ENCODE assay signal across 27 mouse cellular contexts in genomic region chr9:22834994-22835512, GRCm38 (mm10).
DNase-seq lines count a peak whose midpoint lies in the region; ATAC-seq and TF ChIP-seq lines count a peak whose summit lies in the region.
"Had no signal": no experiment of that assay in that cellular context is flagged by ENCODE, and none has a peak within 500 bp of the region (broad histone marks: within the 10 kb centered on the region; RNA-seq: fewer than 3 reads in every experiment).

No protein-coding gene starts in this region.

- H3K79me2 ChIP-seq in CH12.LX (replicated peaks; ENCODE audit: control insufficient read depth, extremely low read depth, insufficient read depth, poor library complexity, severe bottlenecking), result no peaks in the 10 kb centered on the region

- TF ChIP-seq CTCF in CH12.LX (conservative IDR thresholded peaks at IDR 0.05 in 1 of 2, IDR thresholded peaks at IDR 0.05 in 1 of 2; ENCODE audit: low read depth in 2 of 2, low read length in 2 of 2), result no peak
- no peak for TF ChIP-seq CTCF in layer of hippocampus, adult 2 months (conservative IDR thresholded peaks at IDR 0.05)

- dilution Hi-C loops in CH12.LX (cut with MboI; ENCODE audit: extremely low pct_ligation_motif_present, extremely low pct_unique_long_range_greater_than_20kb, low sequenced_read_pairs), result no loop called here

- peaks cover 8% of the 10 kb centered on the region for H3K4me1 ChIP-seq in limb, embryonic 11.5 days (ENCODE audit: control insufficient read depth, insufficient read depth, low read length)
- peaks cover 34% of the 10 kb centered on the region for H3K4me1 ChIP-seq in limb, embryonic 10.5 days
- peaks cover 7 to 40% of the 10 kb centered on the region in 2 experiments for H3K4me1 ChIP-seq in CH12.LX (ENCODE audit: control insufficient read depth in 1 of 2, insufficient read depth in 2 of 2)

- ATAC-seq in limb, embryonic 11.5 days (ENCODE audit: insufficient number of reproducible peaks, low FRiP score, low TSS enrichment, low read depth), result no peak
- ATAC-seq: activated CD4-positive, CD25-positive, alpha-beta regulatory T cell, adult 4 months; CD4-positive, CD25-positive, alpha-beta regulatory T cell, adult 4 months; forebrain, embryonic 14.5 days; forebrain, embryonic 16.5 days; Patski had no signal

- no peak overlapping the region for H3K9ac ChIP-seq in limb, embryonic 11.5 days (ENCODE audit: low read length)
- no peak overlapping the region for H3K9ac ChIP-seq in CH12.LX (ENCODE audit: insufficient read depth, low read depth)
- H3K9ac ChIP-seq: embryonic facial prominence, embryonic 13.5 days; embryonic facial prominence, embryonic 15.5 days; forebrain, embryonic 12.5 days had no signal

- no peaks in the 10 kb centered on the region for H3K36me3 ChIP-seq in limb, embryonic 11.5 days (ENCODE audit: control insufficient read depth, insufficient read depth, low read length)
- H3K36me3 ChIP-seq in limb, embryonic 10.5 days, result no peaks in the 10 kb centered on the region
- no peaks in the 10 kb centered on the region for H3K36me3 ChIP-seq in CH12.LX (replicated peaks in 1 of 2; ENCODE audit: control insufficient read depth in 1 of 2, insufficient read depth in 1 of 2, low read length in 1 of 2)
- H3K36me3 ChIP-seq: embryonic facial prominence, embryonic 13.5 days; embryonic facial prominence, embryonic 15.5 days; forebrain, embryonic 10.5 days; forebrain, embryonic 12.5 days had no signal

- no peak; the same call in 1 of the 2 replicates for TF ChIP-seq RAD21 in CH12.LX (IDR thresholded peaks at IDR 0.05; ENCODE audit: low read depth, low read length)

- peak; percentile 94 for TF ChIP-seq EP300 in CH12.LX (IDR thresholded peaks at IDR 0.05; ENCODE audit: low read length)

- no peaks in the 10 kb centered on the region for H3K27me3 ChIP-seq in limb, embryonic 11.5 days (ENCODE audit: control insufficient read depth, insufficient read depth, low read length)
- H3K27me3 ChIP-seq in limb, embryonic 10.5 days (ENCODE audit: low read depth, poor library complexity, severe bottlenecking), result no peaks in the 10 kb centered on the region
- no peaks in the 10 kb centered on the region for H3K27me3 ChIP-seq in CH12.LX (replicated peaks)
- H3K27me3 ChIP-seq: embryonic facial prominence, embryonic 15.5 days; Patski had no signal

- intact Hi-C loops in left cerebral cortex, postnatal 4 days (cut with DNase I), result no loop called here
- intact Hi-C loops in heart, postnatal 14 days (cut with DNase I), result no loop called here

- no peaks in the 10 kb centered on the region for H3K9me3 ChIP-seq in limb, embryonic 11.5 days (ENCODE audit: control insufficient read depth, low read length)
- no peaks in the 10 kb centered on the region for H3K9me3 ChIP-seq in limb, embryonic 10.5 days (replicated peaks)
- H3K9me3 ChIP-seq in CH12.LX (replicated peaks; ENCODE audit: low read length), result no peaks in the 10 kb centered on the region
- H3K9me3 ChIP-seq: embryonic facial prominence, embryonic 13.5 days; embryonic facial prominence, embryonic 15.5 days; forebrain, embryonic 10.5 days; forebrain, embryonic 12.5 days had no signal

- in situ Hi-C loops in CH12.LX (cut with MboI; ENCODE audit: low pct_ligation_motif_present, low pct_unique_long_range_greater_than_20kb, low sequenced_read_pairs), result no loop called here

- H3K27ac ChIP-seq in limb, embryonic 11.5 days (replicated peaks; ENCODE audit: low read depth, low read length), result no peak overlapping the region
- H3K27ac ChIP-seq in limb, embryonic 10.5 days, result no peak overlapping the region
- no peak overlapping the region for H3K27ac ChIP-seq in CH12.LX (ENCODE audit: insufficient read depth, low read depth)
- H3K27ac ChIP-seq in layer of hippocampus, adult 2 months, result no peak overlapping the region
- H3K27ac ChIP-seq: embryonic facial prominence, embryonic 13.5 days; embryonic facial prominence, embryonic 15.5 days; forebrain, embryonic 10.5 days; forebrain, embryonic 12.5 days had no signal

- H3K4me2 ChIP-seq in limb, embryonic 11.5 days (ENCODE audit: low read depth, severe bottlenecking), result no peak overlapping the region
- no peak overlapping the region for H3K4me2 ChIP-seq in CH12.LX (ENCODE audit: insufficient read depth, low read depth, poor library complexity, severe bottlenecking)
- H3K4me2 ChIP-seq: embryonic facial prominence, embryonic 13.5 days; embryonic facial prominence, embryonic 15.5 days; forebrain, embryonic 12.5 days had no signal

- TF ChIP-seq POLR2A in CH12.LX (IDR thresholded peaks at IDR 0.05; ENCODE audit: low read depth, low read length), result no peak

- peak; percentile 9 for DNase-seq in limb, embryonic 11.5 days (ENCODE audit: low spot score)
- no peak for DNase-seq in limb, embryonic 10.5 days (ENCODE audit: low spot score)
- DNase-seq in CH12.LX (ENCODE audit: extremely low read depth), result peak; percentile 77
- peak; percentile 10 for DNase-seq in MN1 (ENCODE audit: low spot score)
- DNase-seq in left cerebral cortex, postnatal 4 days, result no peak
- DNase-seq in layer of hippocampus, adult 2 months (ENCODE audit: low spot score in 2 of 2), result no peak
- DNase-seq in heart, postnatal 14 days, result no peak
- DNase-seq: adrenal gland, adult 8-10 months; adrenal gland, postnatal 14 days; adrenal gland, postnatal 36 days; B cell, adult 2 months; cerebellum, adult 11-12 months; cerebellum, adult 2 months; cerebellum, adult 9-10 months; cerebellum, postnatal 14 days; cerebellum, postnatal 36 days; embryo, embryonic 11 days had no signal

- H3K4me3 ChIP-seq in limb, embryonic 11.5 days (ENCODE audit: low read depth, low read length), result no peak overlapping the region
- H3K4me3 ChIP-seq in limb, embryonic 10.5 days, result no peak overlapping the region
- H3K4me3 ChIP-seq in CH12.LX (replicated peaks in 1 of 3; ENCODE audit: low read depth in 2 of 3, low read length in 2 of 3, poor library complexity in 1 of 3), result no peak overlapping the region
- no peak overlapping the region for H3K4me3 ChIP-seq in layer of hippocampus, adult 2 months
- H3K4me3 ChIP-seq: embryonic facial prominence, embryonic 13.5 days; embryonic facial prominence, embryonic 15.5 days; erythroblast, embryonic 14.5 days; forebrain, embryonic 10.5 days; forebrain, embryonic 12.5 days had no signal

- WGBS in limb, embryonic 11.5 days, result 100% methylated on average over 1 of the region's 1 CpGs
- 96% methylated on average over 1 of the region's 1 CpGs for WGBS in limb, embryonic 10.5 days

TF ChIP-seq in CH12.LX, 34 proteins besides CTCF, POLR2A, EP300 and RAD21 (continues in another document):
- TF ChIP-seq ZC3H11A (IDR thresholded peaks at IDR 0.05; ENCODE audit: low read depth, low read length) (no peak), MAX (IDR thresholded peaks at IDR 0.05; ENCODE audit: low read length) (no peak), MAZ (IDR thresholded peaks at IDR 0.05; ENCODE audit: low read depth, low read length) (peak; percentile 28; the same call in 1 of the 2 replicates), NRF1 (IDR thresholded peaks at IDR 0.05; ENCODE audit: low read depth, low read length) (no peak), RCOR1 (conservative IDR thresholded peaks at IDR 0.05; ENCODE audit: low read depth, low read length) (peak; percentile 16; the same call in 1 of the 2 replicates), USF2 (conservative IDR thresholded peaks at IDR 0.05; ENCODE audit: low read depth, low read length) (no peak), ZMIZ1 (IDR thresholded peaks at IDR 0.05; ENCODE audit: low read depth, low read length) (no peak), JUND (conservative IDR thresholded peaks at IDR 0.05; ENCODE audit: low read depth, low read length) (peak; percentile 69), NELFE (IDR thresholded peaks at IDR 0.05; ENCODE audit: low read depth, low read length) (no peak), E2F4 (IDR thresholded peaks at IDR 0.05; ENCODE audit: insufficient replicate concordance, low read depth, low read length) (no peak), MAFK (IDR thresholded peaks at IDR 0.05; ENCODE audit: insufficient replicate concordance, low read length) (0 out of 2 replicates have a peak, but pooled peaks have one; percentile 33), SIN3A (IDR thresholded peaks at IDR 0.05; ENCODE audit: low read length) (no peak), ETS1 (conservative IDR thresholded peaks at IDR 0.05; ENCODE audit: low read depth, low read length) (peak; percentile 66), JUN (IDR thresholded peaks at IDR 0.05; ENCODE audit: insufficient read depth, low read depth, low read length) (0 out of 2 replicates have a peak, but pooled peaks have one; percentile 50), MXI1 (IDR thresholded peaks at IDR 0.05; ENCODE audit: low read depth, low read length) (no peak), SMC3 (IDR thresholded peaks at IDR 0.05; ENCODE audit: low read depth, low read length) (no peak), BHLHE40 (IDR thresholded peaks at IDR 0.05; ENCODE audit: low read depth, low read length) (peak; percentile 57), CHD1 (IDR thresholded peaks at IDR 0.05; ENCODE audit: low read depth, low read length) (no peak), MEF2A (IDR thresholded peaks at IDR 0.05; ENCODE audit: borderline replicate concordance, low read depth, low read length) (peak; percentile 75), TBP (conservative IDR thresholded peaks at IDR 0.05; ENCODE audit: low read depth, low read length) (no peak), ZKSCAN1 (IDR thresholded peaks at IDR 0.05; ENCODE audit: borderline replicate concordance, low read depth, low read length) (no peak), KAT2A (IDR thresholded peaks at IDR 0.05; ENCODE audit: insufficient replicate concordance, low read length) (0 out of 2 replicates have a peak, but pooled peaks have one; percentile 38), TCF12 (IDR thresholded peaks at IDR 0.05; ENCODE audit: low read depth, low read length) (peak; percentile 38; the same call in 1 of the 2 replicates), POLR2AphosphoS2 (IDR thresholded peaks at IDR 0.05; ENCODE audit: low read depth, low read length) (no peak), UBTF (IDR thresholded peaks at IDR 0.05; ENCODE audit: low read depth, low read length) (no peak), CHD2 (IDR thresholded peaks at IDR 0.05; ENCODE audit: low read length) (no peak), ZNF384 (IDR thresholded peaks at IDR 0.05; ENCODE audit: low read depth, low read length) (peak; percentile 43; the same call in 1 of the 2 replicates), PAX5 (IDR thresholded peaks at IDR 0.05; ENCODE audit: low read length) (no peak), IRF4 (IDR thresholded peaks at IDR 0.05; ENCODE audit: low read depth, low read length) (peak; percentile 89), MYC (IDR thresholded peaks at IDR 0.05; ENCODE audit: low read depth, low read length) (0 out of 2 replicates have a peak, but pooled peaks have one; percentile 34), GABPA (IDR thresholded peaks at IDR 0.05; ENCODE audit: insufficient replicate concordance, low read depth, low read length) (no peak), HCFC1 (IDR thresholded peaks at IDR 0.05; ENCODE audit: low read depth, low read length) (no peak), ELF1 (IDR thresholded peaks at IDR 0.05; ENCODE audit: low read depth, low read length) (no peak)

Comparison
In these comparisons a context has a peak if more than half of its experiments do, and no peak if none do; other contexts are left out.
1. DNase-seq: peak in limb, embryonic 11.5 days (single experiment), CH12.LX (single experiment) and MN1 (single experiment); none in limb, embryonic 10.5 days (single experiment), left cerebral cortex, postnatal 4 days (single experiment), layer of hippocampus, adult 2 months (0 of 2) and heart, postnatal 14 days (0 of 2).